Mouse (Mus musculus): ENCODE results near the gene Cers1.

Cers1 gene
- long read RNA-seq, experiment 1 = 0 reads
- long read RNA-seq, experiment 2, partial matches to known transcripts = 1 of 1 reads
- long read RNA-seq, experiment 2, other reads (novel, unspliced or antisense) = 0 of 1 reads

- intact Hi-C loops (cut with DNase I) = no loop called here
Measured at GRCm38 (mm10) chr8:70315624-70316510, at the start of gene Cers1. Cers1 (plus strand) TSS chr8:70315775.

GRCm38 (mm10) chr8:70267674-70268073 is 47.9 kb upstream of the Cers1 start:
- intact Hi-C loops (cut with DNase I) = no loop called here

GRCm38 (mm10) chr8:70268311-70268710 is 47.3 kb upstream of the Cers1 start:
- intact Hi-C loops (cut with DNase I) = no loop called here

GRCm38 (mm10) chr8:70268799-70269565 is 46.6 kb upstream of the Cers1 start:
- intact Hi-C loops (cut with DNase I) = no loop called here

GRCm38 (mm10) chr8:70272949-70273348 is 42.6 kb upstream of the Cers1 start:
- intact Hi-C loops (cut with DNase I) = no loop called here

GRCm38 (mm10) chr8:70274350-70274749 is 41.2 kb upstream of the Cers1 start:
- intact Hi-C loops (cut with DNase I) = no loop called here

GRCm38 (mm10) chr8:70276476-70276875 is 39.1 kb upstream of the Cers1 start:
- intact Hi-C loops (cut with DNase I) = no loop called here

- intact Hi-C loops (cut with DNase I) = no loop called here
Measured at GRCm38 (mm10) chr8:70278175-70278574, 37.4 kb upstream of the Cers1 start.

GRCm38 (mm10) chr8:70279266-70279665 is 36.3 kb upstream of the Cers1 start:
- intact Hi-C loops (cut with DNase I) = no loop called here

GRCm38 (mm10) chr8:70281001-70281400 is 34.6 kb upstream of the Cers1 start:
- intact Hi-C loops (cut with DNase I) = no loop called here

GRCm38 (mm10) chr8:70282603-70283135 is 32.9 kb upstream of the Cers1 start, which contains the start of gene Homer3:
Homer3 (plus strand) TSS chr8:70282827.
- intact Hi-C loops (cut with DNase I) = no loop called here

GRCm38 (mm10) chr8:70283136-70284077 is 32.2 kb upstream of the Cers1 start:
- intact Hi-C loops (cut with DNase I) = no loop called here

- intact Hi-C loops (cut with DNase I) = no loop called here
Measured at GRCm38 (mm10) chr8:70284421-70284820, 31.2 kb upstream of the Cers1 start.

- intact Hi-C loops (cut with DNase I) = no loop called here
Measured at GRCm38 (mm10) chr8:70285304-70285703, 30.3 kb upstream of the Cers1 start.

GRCm38 (mm10) chr8:70286737-70287136 is 28.8 kb upstream of the Cers1 start:
- intact Hi-C loops (cut with DNase I) = no loop called here

- intact Hi-C loops (cut with DNase I) = no loop called here
Measured at GRCm38 (mm10) chr8:70293988-70294405, 21.6 kb upstream of the Cers1 start.

GRCm38 (mm10) chr8:70300881-70301280 is 14.7 kb upstream of the Cers1 start:
- intact Hi-C loops (cut with DNase I) = loop anchor here (5.0 kb wide), 1 partner anchor 69 kb away; the partner anchor contains the start of genes Armc6 and Sugp2

GRCm38 (mm10) chr8:70302358-70302890 is 13.2 kb upstream of the Cers1 start, which contains the start of the genes Ddx49 and Cope:
Ddx49 (minus strand) TSS chr8:70302489.
Cope (plus strand) TSS chr8:70302518.
- intact Hi-C loops (cut with DNase I) = loop anchor here (5.0 kb wide), 1 partner anchor 70 kb away; the partner anchor contains the start of genes Armc6 and Sugp2

GRCm38 (mm10) chr8:70302901-70303300 is 12.7 kb upstream of the Cers1 start:
- intact Hi-C loops (cut with DNase I) = loop anchor here (5.0 kb wide), 1 partner anchor 71 kb away; the partner anchor contains the start of genes Armc6 and Sugp2

- intact Hi-C loops (cut with DNase I) = no loop called here
Measured at GRCm38 (mm10) chr8:70309311-70309710, 6.3 kb upstream of the Cers1 start.
